Mouse (Mus musculus): ENCODE measurements around the gene Ccnl2. TPM values are rescaled to one million over a fixed set of nuclear protein-coding genes. Genes with fewer than 3 reads are reported as not detected.

The Ccnl2 gene
- polyA plus RNA-seq, 1 experiment from 2014 or later = 174 TPM

DNA sequence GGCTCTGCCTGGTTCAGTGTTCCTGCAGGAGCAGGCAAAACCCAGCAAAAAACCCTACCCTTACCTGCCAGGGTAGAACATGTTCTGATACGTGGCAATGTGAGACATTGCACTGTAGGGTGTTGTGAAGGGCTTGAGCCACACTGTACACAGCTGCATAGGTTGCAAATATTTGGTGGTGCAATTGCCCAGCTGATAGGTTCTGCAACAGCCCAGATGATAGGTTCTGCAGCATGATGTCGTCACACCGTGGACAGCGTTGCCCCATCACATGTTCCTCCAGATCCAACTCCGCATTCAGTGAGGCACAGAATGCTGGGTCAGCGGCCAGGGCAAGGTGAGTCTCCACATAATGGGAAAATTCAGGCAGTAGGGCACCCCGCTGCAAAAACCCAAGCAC is 49.5 kb downstream of the Ccnl2 start:
- Histone ChIP-seq H3K4me2 (replicated peaks; ENCODE audit: low read depth, low read length) (no peak overlapping the region), H3K9ac (ENCODE audit: low read depth, low read length) (no peak overlapping the region), H3K9me3 (ENCODE audit: control insufficient read depth, low read length) (no peaks in the 10 kb centered on the region), H3K4me3 (ENCODE audit: low read length) (no peak overlapping the region), H3K27ac (ENCODE audit: low read depth, low read length) (no peak overlapping the region), H3K4me1 (ENCODE audit: control insufficient read depth, insufficient read depth, low read length) (no peaks in the 10 kb centered on the region), H3K27me3 (ENCODE audit: control insufficient read depth, insufficient read depth, low read length) (no peaks in the 10 kb centered on the region), H3K36me3 (ENCODE audit: control insufficient read depth, insufficient read depth, low read length) (peaks cover 41% of the 10 kb centered on the region)
- WGBS = 89% methylated on average over 7 of the region's 7 CpGs
- ATAC-seq (ENCODE audit: low FRiP score, low TSS enrichment) = no peak

DNA sequence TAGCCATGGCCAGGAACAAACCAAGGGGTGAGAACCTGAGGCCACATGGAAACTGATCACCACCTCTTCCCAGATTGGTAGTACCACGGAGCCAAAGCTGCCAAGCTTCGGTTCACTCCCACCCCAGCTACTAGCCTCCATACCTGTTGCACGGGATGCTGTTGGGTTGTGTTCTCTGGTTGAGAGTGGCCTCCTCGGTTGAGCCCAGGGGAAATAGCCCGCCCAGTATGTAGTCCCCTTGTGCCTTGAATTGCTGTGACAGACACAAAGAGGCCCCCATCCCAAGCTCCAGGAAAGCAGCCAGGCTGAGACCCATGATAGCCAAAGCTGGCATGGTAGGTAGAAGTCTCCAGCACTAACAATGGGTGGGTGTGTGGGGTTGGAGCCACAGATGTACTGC is 50.7 kb downstream of the Ccnl2 start, which contains the start of gene Tas1r3:
Gene Tas1r3 (minus strand): TSS at position 362 of the 400 bp plus-strand sequence.
- H3K27ac ChIP-seq (ENCODE audit: low read depth, low read length) = no peak within 1 kb of the TSS
- no peak within 1 kb of the TSS for H3K4me3 ChIP-seq (ENCODE audit: low read length)
- ATAC-seq (ENCODE audit: low FRiP score, low TSS enrichment) = no peak
- H3K27me3 ChIP-seq (ENCODE audit: control insufficient read depth, insufficient read depth, low read length) = no peaks in the 10 kb centered on the region
- no peak within 1 kb of the TSS for H3K9ac ChIP-seq (ENCODE audit: low read depth, low read length)
- H3K4me1 ChIP-seq (ENCODE audit: control insufficient read depth, insufficient read depth, low read length) = no peaks in the 10 kb centered on the region
- H3K4me2 ChIP-seq (replicated peaks; ENCODE audit: low read depth, low read length) = no peak within 1 kb of the TSS
- 81% methylated on average over 5 of the region's 5 CpGs for WGBS
- H3K36me3 ChIP-seq (ENCODE audit: control insufficient read depth, insufficient read depth, low read length) = peaks cover 36% of the 10 kb centered on the region
- no peaks in the 10 kb centered on the region for H3K9me3 ChIP-seq (ENCODE audit: control insufficient read depth, low read length)

DNA sequence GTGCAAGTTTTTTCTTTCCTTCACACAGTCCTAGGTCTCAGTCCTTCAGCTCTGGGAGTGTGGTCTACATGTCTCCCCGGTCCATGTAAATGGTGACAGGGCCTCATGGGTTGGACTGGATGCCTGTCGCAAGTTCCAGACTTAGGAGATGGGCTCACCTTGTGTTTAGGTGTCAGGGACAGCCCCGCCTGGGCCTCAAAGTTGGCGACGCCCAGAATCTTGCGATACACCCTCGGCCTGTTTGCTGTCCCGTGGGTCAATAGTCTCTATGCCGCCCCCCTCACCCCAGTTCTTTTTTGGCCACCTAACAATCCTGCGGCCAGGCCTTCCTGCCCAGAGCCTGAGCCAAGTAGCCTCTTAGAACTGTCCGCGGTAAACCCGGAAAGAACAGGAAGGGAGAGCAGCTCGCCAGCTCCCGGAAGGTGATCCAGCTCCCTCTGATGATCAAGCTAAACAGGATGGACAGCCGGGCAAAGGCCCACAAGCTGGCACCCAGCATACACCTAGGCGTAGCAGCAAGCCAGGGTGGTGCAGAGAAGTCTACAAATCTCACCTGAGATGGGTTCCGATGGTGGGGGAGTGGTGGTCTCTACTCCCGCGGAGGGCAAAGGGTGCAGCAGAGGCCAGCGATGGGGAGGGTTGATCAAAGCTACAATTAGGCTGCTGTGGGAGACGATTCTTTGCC is 56.5 kb downstream of the Ccnl2 start:
- Histone ChIP-seq H3K4me3 (ENCODE audit: low read length) (peak overlapping the region; percentile 73), H3K27me3 (ENCODE audit: control insufficient read depth, insufficient read depth, low read length) (no peaks in the 10 kb centered on the region), H3K36me3 (ENCODE audit: control insufficient read depth, insufficient read depth, low read length) (peaks cover 40% of the 10 kb centered on the region), H3K9ac (ENCODE audit: low read depth, low read length) (peak overlapping the region; percentile 83), H3K4me2 (replicated peaks; ENCODE audit: low read depth, low read length) (peak overlapping the region; percentile 86), H3K9me3 (ENCODE audit: control insufficient read depth, low read length) (no peaks in the 10 kb centered on the region), H3K27ac (ENCODE audit: low read depth, low read length) (no peak overlapping the region), H3K4me1 (ENCODE audit: control insufficient read depth, insufficient read depth, low read length) (peaks cover 5% of the 10 kb centered on the region)
- 7% methylated on average over 22 of the region's 22 CpGs for WGBS
- ATAC-seq (ENCODE audit: low FRiP score, low TSS enrichment) = peak; percentile 61

DNA sequence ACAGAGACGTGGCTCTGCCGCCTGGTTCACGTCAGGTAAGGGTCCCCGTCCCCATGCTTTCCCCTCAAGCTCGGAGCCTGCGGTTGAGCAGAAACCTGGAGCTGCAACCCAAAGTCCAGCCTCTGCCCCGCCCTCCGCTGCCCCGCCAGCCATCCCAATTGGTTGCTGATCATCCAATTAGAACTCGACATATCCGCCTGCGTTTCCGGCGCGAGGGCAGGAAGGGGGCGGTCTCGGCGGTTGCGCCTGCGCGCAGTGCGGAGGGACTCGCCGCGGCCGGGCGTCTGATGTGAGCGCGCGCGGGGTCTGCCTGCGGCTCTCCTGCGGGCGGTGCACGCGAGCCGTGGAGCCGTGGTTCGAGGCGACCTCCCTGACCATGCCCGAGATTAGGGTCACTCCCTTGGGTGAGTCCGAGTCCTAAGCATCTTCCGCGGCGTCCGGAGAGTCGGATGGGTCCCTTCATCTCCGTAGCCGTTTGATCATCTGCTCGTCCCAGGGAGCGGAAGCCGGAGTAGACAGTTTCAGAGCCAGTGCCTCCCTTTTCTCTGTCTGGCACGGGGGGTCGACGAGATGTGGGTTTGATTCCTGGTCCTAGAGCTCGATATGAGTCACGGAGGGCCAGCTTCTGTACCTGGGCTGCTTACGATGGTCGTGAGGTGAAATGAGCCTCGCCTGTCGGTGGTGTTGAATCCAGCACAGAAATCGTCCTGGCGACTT is 57.2 kb downstream of the Ccnl2 start, which contains the start of the genes Cptp and Ints11:
Gene Cptp (minus strand): TSS at position 124 of the 717 bp plus-strand sequence.
Gene Ints11 (plus strand): TSS at position 230 of the 717 bp plus-strand sequence.
- peak within 1 kb of the TSS; percentile 86 for H3K4me2 ChIP-seq (replicated peaks; ENCODE audit: low read depth, low read length)
- H3K9ac ChIP-seq (ENCODE audit: low read depth, low read length) = peak within 1 kb of the TSS; percentile 86
- peak within 1 kb of the TSS; percentile 73 for H3K4me3 ChIP-seq (ENCODE audit: low read length)
- H3K9me3 ChIP-seq (ENCODE audit: control insufficient read depth, low read length) = no peaks in the 10 kb centered on the region
- H3K27me3 ChIP-seq (ENCODE audit: control insufficient read depth, insufficient read depth, low read length) = no peaks in the 10 kb centered on the region
- ATAC-seq (ENCODE audit: low FRiP score, low TSS enrichment) = peak; percentile 97
- H3K36me3 ChIP-seq (ENCODE audit: control insufficient read depth, insufficient read depth, low read length) = peaks cover 47% of the 10 kb centered on the region
- peak within 1 kb of the TSS; percentile 31; the same call in 1 of the 2 replicates for H3K27ac ChIP-seq (ENCODE audit: low read depth, low read length)
- under 1% methylated on average over 63 of the region's 63 CpGs for WGBS
- H3K4me1 ChIP-seq (ENCODE audit: control insufficient read depth, insufficient read depth, low read length) = peaks cover 5% of the 10 kb centered on the region

DNA sequence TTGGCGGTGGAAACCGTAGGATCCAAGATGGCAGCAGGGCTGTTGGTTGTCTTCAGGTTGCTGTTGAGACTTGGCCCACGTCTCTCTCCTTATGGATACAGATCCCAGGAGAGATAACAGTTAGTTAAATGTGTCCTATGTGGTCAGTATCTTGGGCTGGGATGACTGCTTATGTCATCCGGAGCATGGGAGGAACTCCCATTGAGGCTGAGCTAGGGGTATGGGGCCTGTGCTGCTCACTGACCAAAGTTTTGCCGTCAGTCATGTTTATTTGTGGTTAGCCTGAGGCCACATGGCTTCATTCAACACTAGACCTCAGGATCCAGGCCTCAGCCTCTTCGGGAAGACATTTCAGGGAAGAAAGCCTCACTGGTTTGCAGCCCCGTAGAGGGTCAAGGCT is 59.1 kb downstream of the Ccnl2 start:
- H3K27me3 ChIP-seq (ENCODE audit: control insufficient read depth, insufficient read depth, low read length) = no peaks in the 10 kb centered on the region
- H3K4me1 ChIP-seq (ENCODE audit: control insufficient read depth, insufficient read depth, low read length) = peaks cover 5% of the 10 kb centered on the region
- H3K9ac ChIP-seq (ENCODE audit: low read depth, low read length) = no peak overlapping the region
- ATAC-seq (ENCODE audit: low FRiP score, low TSS enrichment) = no peak
- H3K9me3 ChIP-seq (ENCODE audit: control insufficient read depth, low read length) = no peaks in the 10 kb centered on the region
- 91% methylated on average over 7 of the region's 7 CpGs for WGBS
- peaks cover 46% of the 10 kb centered on the region for H3K36me3 ChIP-seq (ENCODE audit: control insufficient read depth, insufficient read depth, low read length)
- no peak overlapping the region for H3K4me3 ChIP-seq (ENCODE audit: low read length)
- H3K27ac ChIP-seq (ENCODE audit: low read depth, low read length) = no peak overlapping the region
- no peak overlapping the region for H3K4me2 ChIP-seq (replicated peaks; ENCODE audit: low read depth, low read length)

Small RNA genes lying within 50 kb of the gene (microRNA-seq; reads per million reads assigned to microRNA genes)
- not detected for gene Gm27743

Other genes starting within 250 kb of the Ccnl2 start
- gene Slc35e2, start 211.1 kb upstream of the Ccnl2 start, polyA plus RNA-seq (2014; fragmentation: Nextera tagmentation; extraction: Ambion mirVana) = 7.7 and 10.3 TPM in 2 replicates
- 51.9 and 57.0 TPM in 2 replicates for gene Cdk11b, start 187.6 kb upstream of the Ccnl2 start, polyA plus RNA-seq (2014; fragmentation: Nextera tagmentation; extraction: Ambion mirVana)
- gene Gm10563, start 167.1 kb upstream of the Ccnl2 start, polyA plus RNA-seq (2014; fragmentation: Nextera tagmentation; extraction: Ambion mirVana) = not detected in 2 replicates
- 28.9 and 43.1 TPM in 2 replicates for gene Mmp23, start 159.1 kb upstream of the Ccnl2 start, polyA plus RNA-seq (2014; fragmentation: Nextera tagmentation; extraction: Ambion mirVana)
- 14.3 and 18.0 TPM in 2 replicates for gene Mib2, start 143.3 kb upstream of the Ccnl2 start, polyA plus RNA-seq (2014; fragmentation: Nextera tagmentation; extraction: Ambion mirVana)
- 2.8 and 4.5 TPM in 2 replicates for gene Fndc10, start 118.1 kb upstream of the Ccnl2 start, polyA plus RNA-seq (2014; fragmentation: Nextera tagmentation; extraction: Ambion mirVana)
- gene Ssu72, start 107.7 kb upstream of the Ccnl2 start, polyA plus RNA-seq (2014; fragmentation: Nextera tagmentation; extraction: Ambion mirVana) = 149 and 178 TPM in 2 replicates
- 0.49 and 0.88 TPM in 2 replicates for gene Tmem240, start 77.7 kb upstream of the Ccnl2 start, polyA plus RNA-seq (2014; fragmentation: Nextera tagmentation; extraction: Ambion mirVana)
- 85.8 and 112 TPM in 2 replicates for gene Atad3a, start 51.4 kb upstream of the Ccnl2 start, polyA plus RNA-seq (2014; fragmentation: Nextera tagmentation; extraction: Ambion mirVana)
- 4.1 and 4.9 TPM in 2 replicates for gene Vwa1, start 37.8 kb upstream of the Ccnl2 start, polyA plus RNA-seq (2014; fragmentation: Nextera tagmentation; extraction: Ambion mirVana)
- 0.20 and 0.32 TPM in 2 replicates for gene Tmem88b, start 26.6 kb upstream of the Ccnl2 start, polyA plus RNA-seq (2014; fragmentation: Nextera tagmentation; extraction: Ambion mirVana)
- gene Ankrd65, start 22.1 kb upstream of the Ccnl2 start, polyA plus RNA-seq (2014; fragmentation: Nextera tagmentation; extraction: Ambion mirVana) = 0.40 and 0.43 TPM in 2 replicates
- 226 and 291 TPM in 2 replicates for gene Mrpl20, start 9.6 kb upstream of the Ccnl2 start, polyA plus RNA-seq (2014; fragmentation: Nextera tagmentation; extraction: Ambion mirVana)
- 134 and 155 TPM in 2 replicates for gene Aurkaip1, start 18.8 kb downstream of the Ccnl2 start, polyA plus RNA-seq (2014; fragmentation: Nextera tagmentation; extraction: Ambion mirVana)
- 72.1 and 75.1 TPM in 2 replicates for gene Mxra8, start 27.2 kb downstream of the Ccnl2 start, polyA plus RNA-seq (2014; fragmentation: Nextera tagmentation; extraction: Ambion mirVana)
- 6.3 and 7.2 TPM in 2 replicates for gene Dvl1, start 34.9 kb downstream of the Ccnl2 start, polyA plus RNA-seq (2014; fragmentation: Nextera tagmentation; extraction: Ambion mirVana)
- gene Tas1r3, start 50.9 kb downstream of the Ccnl2 start, polyA plus RNA-seq (2014; fragmentation: Nextera tagmentation; extraction: Ambion mirVana) = 0.14 and 0.38 TPM in 2 replicates
- gene Cptp, start 57.0 kb downstream of the Ccnl2 start, polyA plus RNA-seq (2014; fragmentation: Nextera tagmentation; extraction: Ambion mirVana) = 11.1 and 18.8 TPM in 2 replicates
- gene Ints11, start 57.1 kb downstream of the Ccnl2 start, polyA plus RNA-seq (2014; fragmentation: Nextera tagmentation; extraction: Ambion mirVana) = 73.1 and 74.6 TPM in 2 replicates
- 41.4 and 50.5 TPM in 2 replicates for gene Pusl1, start 79.3 kb downstream of the Ccnl2 start, polyA plus RNA-seq (2014; fragmentation: Nextera tagmentation; extraction: Ambion mirVana)
- gene Acap3, start 79.3 kb downstream of the Ccnl2 start, polyA plus RNA-seq (2014; fragmentation: Nextera tagmentation; extraction: Ambion mirVana) = 10.3 and 15.5 TPM in 2 replicates
- gene Ube2j2, start 131.3 kb downstream of the Ccnl2 start, polyA plus RNA-seq (2014; fragmentation: Nextera tagmentation; extraction: Ambion mirVana) = 121 and 127 TPM in 2 replicates
- 129 and 142 TPM in 2 replicates for gene C1qtnf12, start 149.8 kb downstream of the Ccnl2 start, polyA plus RNA-seq (2014; fragmentation: Nextera tagmentation; extraction: Ambion mirVana)
- gene B3galt6, start 180.2 kb downstream of the Ccnl2 start, polyA plus RNA-seq (2014; fragmentation: Nextera tagmentation; extraction: Ambion mirVana) = 20.0 and 20.8 TPM in 2 replicates
- 131 and 165 TPM in 2 replicates for gene Sdf4, start 180.4 kb downstream of the Ccnl2 start, polyA plus RNA-seq (2014; fragmentation: Nextera tagmentation; extraction: Ambion mirVana)
- gene Tnfrsf4, start 201.4 kb downstream of the Ccnl2 start, polyA plus RNA-seq (2014; fragmentation: Nextera tagmentation; extraction: Ambion mirVana) = 0.76 and 0.77 TPM in 2 replicates
- 2.3 and 2.8 TPM in 2 replicates for gene Tnfrsf18, start 213.7 kb downstream of the Ccnl2 start, polyA plus RNA-seq (2014; fragmentation: Nextera tagmentation; extraction: Ambion mirVana)
- 3.5 and 6.0 TPM in 2 replicates for gene Ttll10, start 246.9 kb downstream of the Ccnl2 start, polyA plus RNA-seq (2014; fragmentation: Nextera tagmentation; extraction: Ambion mirVana)

All from kidney, embryonic 14.5 days (tissue).